Mouse (Mus musculus): ENCODE measurements around the gene Pkp3. TPM values are rescaled to one million over a fixed set of nuclear protein-coding genes. Genes with fewer than 3 reads are reported as not detected.
A peak's percentile ranks its signal among the peaks of the same experiment; 100 is the strongest.

Gene Pkp3
- polyA plus RNA-seq, 1 experiment from 2014 or later: 14.4 TPM

GRCm38 (mm10) chr7:141055785-141056184, 22.2 kb upstream of the Pkp3 start:
- H3K4me2 ChIP-seq (replicated peaks; ENCODE audit: low read depth, low read length): no peak overlapping the region
- no peak overlapping the region for H3K27ac ChIP-seq (ENCODE audit: low read length)
- no peak for TF ChIP-seq EP300 (IDR thresholded peaks at IDR 0.05)
- no peak for TF ChIP-seq CTCF (IDR thresholded peaks at IDR 0.05)
- H3K9ac ChIP-seq (replicated peaks; ENCODE audit: low read depth): no peak overlapping the region
- 0 out of 2 replicates have a peak, but pooled peaks cover under 1% of the 10 kb centered on the region for H3K4me1 ChIP-seq (ENCODE audit: insufficient read depth, low read depth, low read length)
- H3K36me3 ChIP-seq (ENCODE audit: insufficient read depth, low read length): no peaks in the 10 kb centered on the region
- ATAC-seq (no peak), DNase-seq (ENCODE audit: low spot score) (no peak)
- H3K27me3 ChIP-seq (replicated peaks; ENCODE audit: insufficient read depth, low read length): peaks cover 6% of the 10 kb centered on the region; the same call in 1 of the 2 replicates
- WGBS: 75% methylated on average over 4 of the region's 4 CpGs
- no peaks in the 10 kb centered on the region for H3K9me3 ChIP-seq (ENCODE audit: low read length)
- H3K4me3 ChIP-seq (ENCODE audit: low read depth, low read length): no peak overlapping the region

GRCm38 (mm10) chr7:141056976-141057375, 21.0 kb upstream of the Pkp3 start:
- ATAC-seq: no peak
- 80% methylated on average over 6 of the region's 6 CpGs for WGBS

GRCm38 (mm10) chr7:141057541-141057940, 20.5 kb upstream of the Pkp3 start:
- H3K9me3 ChIP-seq (ENCODE audit: low read length): no peaks in the 10 kb centered on the region
- peaks cover 17% of the 10 kb centered on the region; the same call in 1 of the 2 replicates for H3K27me3 ChIP-seq (replicated peaks; ENCODE audit: insufficient read depth, low read length)
- no peak overlapping the region for H3K4me3 ChIP-seq (ENCODE audit: low read depth, low read length)
- 0 out of 2 replicates have a peak, but pooled peaks cover 7% of the 10 kb centered on the region for H3K4me1 ChIP-seq (ENCODE audit: insufficient read depth, low read depth, low read length)
- ATAC-seq (no peak), DNase-seq (ENCODE audit: low spot score) (no peak)
- H3K27ac ChIP-seq (ENCODE audit: low read length): no peak overlapping the region
- no peak overlapping the region for H3K9ac ChIP-seq (replicated peaks; ENCODE audit: low read depth)
- WGBS: 88% methylated on average over 1 of the region's 1 CpGs
- no peaks in the 10 kb centered on the region for H3K36me3 ChIP-seq (ENCODE audit: insufficient read depth, low read length)
- no peak overlapping the region for H3K4me2 ChIP-seq (replicated peaks; ENCODE audit: low read depth, low read length)
- TF ChIP-seq CTCF (IDR thresholded peaks at IDR 0.05): no peak
- TF ChIP-seq EP300 (IDR thresholded peaks at IDR 0.05): no peak

More at GRCm38 (mm10) chr7:141056976-141057375, 21.0 kb upstream of the Pkp3 start:
- DNase-seq (ENCODE audit: low spot score): no peak
- no peak overlapping the region for H3K4me3 ChIP-seq (ENCODE audit: low read depth, low read length)
- TF ChIP-seq EP300 (IDR thresholded peaks at IDR 0.05): no peak
- no peak for TF ChIP-seq CTCF (IDR thresholded peaks at IDR 0.05)
- no peak overlapping the region for H3K27ac ChIP-seq (ENCODE audit: low read length)
- no peak overlapping the region for H3K4me2 ChIP-seq (replicated peaks; ENCODE audit: low read depth, low read length)
- H3K27me3 ChIP-seq (replicated peaks; ENCODE audit: insufficient read depth, low read length): peaks cover 17% of the 10 kb centered on the region; the same call in 1 of the 2 replicates
- H3K9me3 ChIP-seq (ENCODE audit: low read length): no peaks in the 10 kb centered on the region
- 0 out of 2 replicates have a peak, but pooled peaks cover 7% of the 10 kb centered on the region for H3K4me1 ChIP-seq (ENCODE audit: insufficient read depth, low read depth, low read length)
- no peaks in the 10 kb centered on the region for H3K36me3 ChIP-seq (ENCODE audit: insufficient read depth, low read length)
- H3K9ac ChIP-seq (replicated peaks; ENCODE audit: low read depth): no peak overlapping the region

- Histone ChIP-seq H3K27me3 (replicated peaks; ENCODE audit: insufficient read depth, low read length) (peaks cover 17% of the 10 kb centered on the region; the same call in 1 of the 2 replicates), H3K27ac (ENCODE audit: low read length) (no peak overlapping the region), H3K9ac (replicated peaks; ENCODE audit: low read depth) (no peak overlapping the region), H3K9me3 (ENCODE audit: low read length) (no peaks in the 10 kb centered on the region), H3K4me2 (replicated peaks; ENCODE audit: low read depth, low read length) (no peak overlapping the region), H3K4me1 (ENCODE audit: insufficient read depth, low read depth, low read length) (0 out of 2 replicates have a peak, but pooled peaks cover 7% of the 10 kb centered on the region), H3K36me3 (ENCODE audit: insufficient read depth, low read length) (no peaks in the 10 kb centered on the region), H3K4me3 (ENCODE audit: low read depth, low read length) (no peak overlapping the region)
- 89% methylated on average over 14 of the region's 14 CpGs for WGBS
- ATAC-seq (no peak), DNase-seq (ENCODE audit: low spot score) (no peak)
- TF ChIP-seq CTCF (IDR thresholded peaks at IDR 0.05) (no peak), EP300 (IDR thresholded peaks at IDR 0.05) (no peak)
Observed at GRCm38 (mm10) chr7:141058601-141059341, 19.2 kb upstream of the Pkp3 start.

GRCm38 (mm10) chr7:141059929-141060328, 18.1 kb upstream of the Pkp3 start:
- Histone ChIP-seq H3K9me3 (ENCODE audit: low read length) (no peaks in the 10 kb centered on the region), H3K9ac (replicated peaks; ENCODE audit: low read depth) (no peak overlapping the region), H3K36me3 (ENCODE audit: insufficient read depth, low read length) (no peaks in the 10 kb centered on the region), H3K4me3 (ENCODE audit: low read depth, low read length) (no peak overlapping the region), H3K4me1 (ENCODE audit: insufficient read depth, low read depth, low read length) (0 out of 2 replicates have a peak, but pooled peaks cover 7% of the 10 kb centered on the region), H3K4me2 (replicated peaks; ENCODE audit: low read depth, low read length) (no peak overlapping the region; the same call in 1 of the 2 replicates), H3K27ac (ENCODE audit: low read length) (no peak overlapping the region), H3K27me3 (replicated peaks; ENCODE audit: insufficient read depth, low read length) (peaks cover 17% of the 10 kb centered on the region; the same call in 1 of the 2 replicates)
- no peak for ATAC-seq
- DNase-seq (ENCODE audit: low spot score): no peak
- WGBS: 77% methylated on average over 2 of the region's 2 CpGs
- TF ChIP-seq EP300 (IDR thresholded peaks at IDR 0.05) (no peak), CTCF (IDR thresholded peaks at IDR 0.05) (no peak)

GRCm38 (mm10) chr7:141060426-141061242, 17.4 kb upstream of the Pkp3 start, which contains the start of gene B4galnt4:
Gene B4galnt4 (plus strand): TSS chr7:141061104.
- ATAC-seq: peak; percentile 91
- Histone ChIP-seq H3K4me3 (ENCODE audit: low read depth, low read length) (peak within 1 kb of the TSS; percentile 46), H3K4me2 (replicated peaks; ENCODE audit: low read depth, low read length) (peak within 1 kb of the TSS; percentile 87), H3K4me1 (ENCODE audit: insufficient read depth, low read depth, low read length) (0 out of 2 replicates have a peak, but pooled peaks cover 7% of the 10 kb centered on the region), H3K9ac (replicated peaks; ENCODE audit: low read depth) (no peak within 1 kb of the TSS), H3K9me3 (ENCODE audit: low read length) (no peaks in the 10 kb centered on the region), H3K27ac (ENCODE audit: low read length) (no peak within 1 kb of the TSS), H3K27me3 (replicated peaks; ENCODE audit: insufficient read depth, low read length) (peaks cover 17% of the 10 kb centered on the region; the same call in 1 of the 2 replicates), H3K36me3 (ENCODE audit: insufficient read depth, low read length) (no peaks in the 10 kb centered on the region)
- TF ChIP-seq EP300 (IDR thresholded peaks at IDR 0.05): no peak
- TF ChIP-seq CTCF (IDR thresholded peaks at IDR 0.05): no peak
- 1% methylated on average over 48 of the region's 72 CpGs for WGBS
- DNase-seq (ENCODE audit: low spot score): peak; percentile 56
